Mouse (Mus musculus): ENCODE data around the gene Gadd45g.

DNA sequence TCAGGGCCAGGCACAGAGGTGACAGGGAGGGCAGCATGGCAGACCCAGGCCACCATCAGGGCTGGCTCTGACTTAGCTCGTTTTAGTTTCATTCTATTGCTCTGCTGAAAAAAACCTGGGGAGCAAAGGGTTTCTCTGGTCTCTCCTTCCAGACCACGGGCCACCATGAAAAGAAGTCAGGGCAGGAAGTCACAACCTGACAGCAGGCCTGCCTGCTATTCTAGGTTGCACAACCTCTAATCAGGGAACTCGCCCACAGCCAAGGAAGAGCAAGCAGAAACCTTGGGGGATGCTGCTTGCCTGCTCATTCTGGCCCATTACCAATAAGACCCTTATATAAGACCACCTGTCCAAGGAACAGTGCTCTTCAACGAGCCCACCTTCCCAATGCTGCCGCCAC is 9.1 kb downstream of the Gadd45g start:
- no peak for TF ChIP-seq POLR2A (IDR thresholded peaks at IDR 0.05; ENCODE audit: borderline replicate concordance, extremely low read depth, insufficient read depth, insufficient read length, poor library complexity, severe bottlenecking)
- TF ChIP-seq CTCF (IDR thresholded peaks at IDR 0.05; ENCODE audit: borderline replicate concordance, extremely low read depth, insufficient read depth, insufficient read length) = no peak

Data from brain, embryonic 14.5 days (tissue).